ENCODE assay signal across 13 mouse cellular contexts in the genomic region with DNA sequence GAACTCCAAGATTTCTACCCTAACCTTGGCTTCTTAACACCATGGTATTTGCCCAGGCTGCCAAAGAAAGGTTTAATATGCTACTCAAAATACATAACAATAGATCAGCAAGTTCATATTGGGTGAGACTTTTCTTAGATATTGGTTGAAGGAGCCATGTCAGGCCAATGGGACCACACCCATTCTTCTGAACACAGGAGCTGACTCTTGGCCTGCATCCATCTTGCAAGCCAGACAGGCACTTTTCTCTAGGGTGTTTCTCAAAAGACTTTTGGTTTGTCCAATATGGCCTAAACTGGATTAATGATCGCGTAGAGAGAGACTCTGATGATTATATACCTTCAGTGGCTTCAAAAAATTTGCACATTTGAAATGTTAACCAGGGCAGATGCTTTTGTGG. TPM values are rescaled to one million over a fixed set of nuclear protein-coding genes. Genes with fewer than 3 reads are reported as not detected.
DNase-seq lines count a peak whose midpoint lies in the region; ATAC-seq and TF ChIP-seq lines count a peak whose summit lies in the region.
"Had no signal": no experiment of that assay in that cellular context is flagged by ENCODE, and none has a peak within 500 bp of the region (broad histone marks: within the 10 kb centered on the region; RNA-seq: fewer than 3 reads in every experiment).

No protein-coding gene starts in this region.

- intact Hi-C loops in heart, postnatal 14 days (cut with DNase I): loop anchor here (10.0 kb wide), 1 partner anchor 613 kb away; no protein-coding TSS in a partner anchor

- no peaks in the 10 kb centered on the region for H3K9me3 ChIP-seq in lung, embryonic 14.5 days (ENCODE audit: low read depth, low read length)
- H3K9me3 ChIP-seq in heart, embryonic 15.5 days (replicated peaks): no peaks in the 10 kb centered on the region
- no peaks in the 10 kb centered on the region for H3K9me3 ChIP-seq in stomach, embryonic 15.5 days

- DNase-seq in heart, adult 11 months: peak; percentile 93
- DNase-seq in heart, postnatal 14 days: no peak
- no peak for DNase-seq in lung, embryonic 14.5 days
- no peak for DNase-seq in lung, postnatal 25 days (ENCODE audit: low spot score)
- no peak for DNase-seq in left cerebral cortex, adult 9 months (ENCODE audit: low spot score in 2 of 2)
- no peak for DNase-seq in kidney, adult 11 months
- DNase-seq: cerebellum, adult 9-11 months; kidney, postnatal 25 days; right cerebral cortex, adult 18-20 months had no signal

- peaks cover 22% of the 10 kb centered on the region; the same call in 1 of the 2 replicates for H3K4me1 ChIP-seq in lung, embryonic 14.5 days (ENCODE audit: insufficient read depth)
- peaks cover 65% of the 10 kb centered on the region for H3K4me1 ChIP-seq in heart, embryonic 15.5 days (replicated peaks)
- peaks cover 7% of the 10 kb centered on the region; the same call in 1 of the 2 replicates for H3K4me1 ChIP-seq in stomach, embryonic 15.5 days

- no peak for TF ChIP-seq CTCF in lung, embryonic 14.5 days (IDR thresholded peaks at IDR 0.05; ENCODE audit: low read depth)

- no peak overlapping the region for H3K9ac ChIP-seq in lung, embryonic 14.5 days
- H3K9ac ChIP-seq in heart, embryonic 15.5 days: no peak overlapping the region
- no peak overlapping the region for H3K9ac ChIP-seq in stomach, embryonic 15.5 days

- 91% methylated on average over 2 of the region's 2 CpGs for WGBS in lung, embryonic 14.5 days
- WGBS in heart, embryonic 15.5 days: 87% methylated on average over 2 of the region's 2 CpGs
- 82% methylated on average over 2 of the region's 2 CpGs for WGBS in stomach, embryonic 15.5 days

- 0 out of 2 replicates have a peak overlapping the region, but pooled peaks have one; percentile 1 for H3K4me3 ChIP-seq in lung, embryonic 14.5 days (ENCODE audit: low read depth, low read length)
- peak overlapping the region; percentile 52 for H3K4me3 ChIP-seq in heart, embryonic 15.5 days
- peak overlapping the region; percentile 4; the same call in 1 of the 2 replicates for H3K4me3 ChIP-seq in stomach, embryonic 15.5 days (replicated peaks)

- H3K36me3 ChIP-seq in lung, embryonic 14.5 days (ENCODE audit: insufficient read depth): no peaks in the 10 kb centered on the region
- H3K36me3 ChIP-seq in heart, embryonic 15.5 days: no peaks in the 10 kb centered on the region
- no peaks in the 10 kb centered on the region for H3K36me3 ChIP-seq in stomach, embryonic 15.5 days

- ATAC-seq in lung, embryonic 14.5 days (ENCODE audit: insufficient read depth): no peak
- ATAC-seq in heart, embryonic 15.5 days (replicated peaks; ENCODE audit: insufficient number of reproducible peaks, insufficient read depth, low FRiP score, low read depth): no peak
- no peak for ATAC-seq in stomach, embryonic 15.5 days (ENCODE audit: insufficient read depth, low FRiP score, low read depth)
- ATAC-seq: CD4-positive, CD25-positive, alpha-beta regulatory T cell, adult 4 months had no signal

- no peak overlapping the region for H3K27ac ChIP-seq in lung, embryonic 14.5 days (ENCODE audit: low read depth)
- no peak overlapping the region for H3K27ac ChIP-seq in heart, embryonic 15.5 days
- H3K27ac ChIP-seq in stomach, embryonic 15.5 days: no peak overlapping the region

- peak overlapping the region; percentile 65 for H3K4me2 ChIP-seq in lung, embryonic 14.5 days
- peak overlapping the region; percentile 59 for H3K4me2 ChIP-seq in heart, embryonic 15.5 days
- H3K4me2 ChIP-seq in stomach, embryonic 15.5 days: peak overlapping the region; percentile 51

- H3K27me3 ChIP-seq in lung, embryonic 14.5 days (ENCODE audit: insufficient read depth, low read length): no peaks in the 10 kb centered on the region
- no peaks in the 10 kb centered on the region for H3K27me3 ChIP-seq in heart, embryonic 15.5 days
- no peaks in the 10 kb centered on the region for H3K27me3 ChIP-seq in stomach, embryonic 15.5 days (replicated peaks)

RNA-seq across cellular contexts. Expression of a gene that starts 4.3 kb away (rescaled TPM):
- total RNA-seq in heart, postnatal 14 days (2021): 100 to 1,000 TPM in 1 of 2 experiments, 10 to 100 TPM in 1; 95.7 to 117 TPM
- polyA plus RNA-seq in lung, embryonic 14.5 days (2014; fragmentation: Nextera tagmentation; extraction: Ambion mirVana): 71.1 and 72.0 TPM in 2 replicates
- polyA plus RNA-seq in heart, embryonic 15.5 days (2015; fragmentation: Nextera tagmentation; extraction: Ambion mirVana): 110 and 113 TPM in 2 replicates
- polyA plus RNA-seq in stomach, embryonic 15.5 days (2015; fragmentation: Nextera tagmentation; extraction: Ambion mirVana): 93.9 and 98.3 TPM in 2 replicates
- total RNA-seq: hematopoietic stem cell, adult 5-6 weeks had no signal

Comparison
In these comparisons a context has a peak if more than half of its experiments do, and no peak if none do; other contexts are left out.
1. H3K4me3 ChIP-seq: peak in every context shown above with its lines; median percentile 52 in heart, embryonic 15.5 days; 4 in stomach, embryonic 15.5 days; 1 in lung, embryonic 14.5 days.